Mouse (Mus musculus) layer of hippocampus, adult 18-20 months (tissue): ENCODE data around the gene Mapk11. TPM values are rescaled to one million over a fixed set of nuclear protein-coding genes. Genes with fewer than 3 reads are reported as not detected.

ENCODE experiments used
- DNase-seq, 2 experiments: peaks; one replicate each; pipeline ENCODE4 v3.0.0; 2022; ENCODE audit warnings: low spot score in 2 of 2
- total RNA-seq, 2 experiments: library from RNA; stranded (reverse); gene quantifications; 2 replicates each; pipeline ENCODE4 v1.2.3; 2021

Gene Mapk11
- total RNA-seq, 2 experiments from 2014 or later: 19.2 to 21.2 TPM

- no peak for DNase-seq
Observed at GRCm38 (mm10) chr15:89174889-89175339, 25.5 kb upstream of the Mapk11 start.

GRCm38 (mm10) chr15:89173906-89174214 lies 24.4 kb upstream of the Mapk11 start:
- DNase-seq: peak in 1 of 2 experiments; percentile 22

- DNase-seq: peak in 1 of 2 experiments; percentile 61
Observed at GRCm38 (mm10) chr15:89173024-89173905, 23.8 kb upstream of the Mapk11 start.

- no peak for DNase-seq
Observed at GRCm38 (mm10) chr15:89172276-89172935, 23.0 kb upstream of the Mapk11 start.

GRCm38 (mm10) chr15:89171526-89172051 lies 22.2 kb upstream of the Mapk11 start:
- DNase-seq: no peak

GRCm38 (mm10) chr15:89170102-89170501 lies 20.7 kb upstream of the Mapk11 start:
- no peak for DNase-seq

GRCm38 (mm10) chr15:89169431-89169830 lies 20.0 kb upstream of the Mapk11 start:
- DNase-seq: peak; percentile 81 to 95

GRCm38 (mm10) chr15:89168922-89169321 lies 19.5 kb upstream of the Mapk11 start:
- DNase-seq: no peak

GRCm38 (mm10) chr15:89165478-89165877 lies 16.1 kb upstream of the Mapk11 start:
- no peak for DNase-seq

- DNase-seq: no peak
Observed at GRCm38 (mm10) chr15:89161397-89161796, 12.0 kb upstream of the Mapk11 start.

GRCm38 (mm10) chr15:89158516-89158915 lies 9.1 kb upstream of the Mapk11 start:
- no peak for DNase-seq

GRCm38 (mm10) chr15:89157954-89158353 lies 8.5 kb upstream of the Mapk11 start:
- DNase-seq: peak in 1 of 2 experiments; percentile 58

GRCm38 (mm10) chr15:89152312-89152711 lies 2.9 kb upstream of the Mapk11 start:
- no peak for DNase-seq

GRCm38 (mm10) chr15:89150041-89150390 lies 588 bp upstream of the Mapk11 start:
- DNase-seq: no peak

- DNase-seq: no peak
Observed at GRCm38 (mm10) chr15:89148496-89149270, 745 bp downstream of the Mapk11 start.

GRCm38 (mm10) chr15:89147895-89148294 lies 1.5 kb downstream of the Mapk11 start:
- DNase-seq: no peak

- DNase-seq: no peak
Observed at GRCm38 (mm10) chr15:89147456-89147855, 2.0 kb downstream of the Mapk11 start.

GRCm38 (mm10) chr15:89147024-89147423 lies 2.4 kb downstream of the Mapk11 start:
- peak in 1 of 2 experiments; percentile 63 for DNase-seq

GRCm38 (mm10) chr15:89146537-89146936 lies 2.9 kb downstream of the Mapk11 start:
- peak; percentile 45 to 48 for DNase-seq

GRCm38 (mm10) chr15:89145813-89146350 lies 3.5 kb downstream of the Mapk11 start:
- no peak for DNase-seq

- DNase-seq: no peak
Observed at GRCm38 (mm10) chr15:89144965-89145364, 4.5 kb downstream of the Mapk11 start.
